Mouse (Mus musculus) left cerebral cortex, postnatal 36 days (tissue): ENCODE data around the gene Hsd17b6. TPM values are rescaled to one million over a fixed set of nuclear protein-coding genes. Genes with fewer than 3 reads are reported as not detected.

Source experiments
- DNase-seq, 2 experiments: peaks; one replicate each; pipeline ENCODE4 v3.0.0; 2021 to 2022; ENCODE audit warnings: low spot score in 2 of 2, mixed read lengths in 1 of 2
- intact Hi-C: fragments of 180-260 bp; cut with DNase I; formaldehyde crosslinking; loops from one replicate; pipeline ENCODE4 v1.15.1; 2025
- total RNA-seq, 2 experiments: library from RNA; stranded (reverse); gene quantifications; 2 replicates each; pipeline ENCODE4 v1.2.3; 2021

Hsd17b6 gene
- total RNA-seq, 2 experiments from 2014 or later: not detected

- DNase-seq: no peak
- intact Hi-C loops: no loop called here
These were observed 55.6 kb downstream of the Hsd17b6 start for GRCm38 (mm10) chr10:127951821-127952220.

DNA sequence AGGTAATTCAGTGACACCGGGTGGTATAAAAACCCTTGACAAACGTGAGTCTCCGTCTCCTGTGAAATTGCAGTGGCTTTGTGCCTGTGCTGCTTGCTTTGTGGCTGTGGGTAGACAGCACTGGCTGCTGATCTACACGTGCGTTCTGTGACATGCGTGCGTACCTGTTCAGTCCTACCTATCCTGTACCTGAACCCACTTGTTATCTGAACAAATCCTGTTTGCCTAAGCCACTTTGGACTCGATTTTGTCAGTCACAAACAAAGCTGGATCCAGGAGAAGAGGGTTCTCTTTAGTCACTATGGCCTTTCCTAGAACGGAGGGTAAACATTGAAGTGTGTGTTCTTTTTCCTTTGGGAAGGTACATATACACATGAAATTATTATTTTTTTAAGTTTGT lies 56.0 kb downstream of the Hsd17b6 start:
- intact Hi-C loops: no loop called here
- no peak for DNase-seq

DNA sequence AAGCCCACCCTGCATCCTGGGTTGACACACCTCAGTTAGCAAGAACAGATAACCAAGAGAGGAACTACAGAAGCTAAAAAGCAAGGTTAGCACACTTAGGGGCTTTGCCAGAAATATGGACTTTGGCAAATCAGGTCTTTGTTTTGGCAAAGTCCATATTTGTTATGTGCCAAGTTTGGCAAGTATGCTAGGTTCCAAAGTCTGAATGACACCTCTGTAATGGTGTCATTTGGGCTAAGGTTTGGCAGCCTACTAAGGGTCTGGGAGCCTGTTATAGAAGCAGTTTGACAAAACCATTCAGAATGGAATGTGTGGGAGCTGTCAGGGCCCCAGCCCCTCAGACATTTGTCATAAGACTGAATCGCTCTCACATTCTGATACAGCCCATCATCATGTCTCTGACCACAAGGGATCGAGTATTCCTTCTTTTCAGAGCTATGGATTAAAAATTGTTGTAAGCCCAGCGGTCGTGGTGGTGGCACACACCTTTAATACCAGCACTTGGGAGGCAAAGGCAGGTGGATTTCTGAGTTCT lies 57.7 kb downstream of the Hsd17b6 start:
- intact Hi-C loops: no loop called here
- DNase-seq: no peak

DNA sequence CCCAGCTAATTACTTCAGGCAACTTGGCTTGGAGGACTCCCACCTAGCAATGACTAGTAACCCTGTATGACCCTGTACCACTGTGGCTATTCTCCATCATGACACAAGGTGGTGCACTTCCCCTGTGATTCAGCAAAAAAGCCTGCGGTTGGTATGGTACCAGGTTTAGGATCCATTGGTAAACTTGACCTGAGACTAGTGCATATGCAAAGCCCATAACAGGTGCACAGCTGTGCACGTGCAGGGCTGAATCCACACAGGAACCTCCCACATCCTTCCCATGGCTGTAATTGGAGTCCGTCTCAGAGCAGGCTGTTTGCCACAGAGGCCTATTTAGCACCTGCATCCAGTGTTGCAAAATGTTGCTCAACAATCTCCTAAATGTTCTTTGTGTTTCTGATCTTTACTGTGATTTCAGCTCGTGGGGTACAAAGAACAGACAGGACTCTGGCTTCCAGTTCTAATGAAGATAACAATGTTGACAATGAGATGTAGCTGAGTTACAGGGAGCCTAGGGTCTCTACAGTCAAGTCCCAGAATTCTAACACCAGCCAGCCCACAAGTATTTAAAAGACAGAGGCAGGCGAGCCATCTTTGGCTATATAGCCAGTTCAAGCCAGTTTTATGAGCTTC lies 61.9 kb downstream of the Hsd17b6 start:
- DNase-seq: peak; percentile 23

More for the DNA sequence above, 61.9 kb downstream of the Hsd17b6 start:
- intact Hi-C loops: loop anchor here (2.0 kb wide), 1 partner anchor 63 kb away; no protein-coding TSS in a partner anchor

Other genes starting within 250 kb of the Hsd17b6 start
- under 1 TPM; 0.15 to 0.36 TPM for gene Rdh1, start 247.9 kb downstream of the Hsd17b6 start, total RNA-seq
- gene Rdh16f1, start 247.8 kb downstream of the Hsd17b6 start, total RNA-seq: under 1 TPM; 0.57 to 0.66 TPM
- gene Rdh9, start 231.2 kb downstream of the Hsd17b6 start, total RNA-seq: not detected
- under 1 TPM; 0.16 to 0.20 TPM for gene Rdh16, start 206.5 kb downstream of the Hsd17b6 start, total RNA-seq
- gene Rdh19, start 157.7 kb downstream of the Hsd17b6 start, total RNA-seq: not detected
- gene Rdh16f2, start 141.1 kb downstream of the Hsd17b6 start, total RNA-seq: not detected
- not detected for gene Rdh7, start 118.8 kb downstream of the Hsd17b6 start, total RNA-seq
- not detected for gene Sdr9c7, start 109.1 kb downstream of the Hsd17b6 start, total RNA-seq
- 1 to 10 TPM; 6.7 to 7.2 TPM for gene Prim1, start 7.6 kb upstream of the Hsd17b6 start, total RNA-seq
- gene Naca, start 28.0 kb upstream of the Hsd17b6 start, total RNA-seq: 100 to 1,000 TPM; 292 to 297 TPM
- gene Ptges3, start 51.3 kb upstream of the Hsd17b6 start, total RNA-seq: 100 to 1,000 TPM; 120 to 131 TPM
- gene Atp5b, start 75.7 kb upstream of the Hsd17b6 start, total RNA-seq: 1,000 to 10,000 TPM; 1,550 to 1,901 TPM
- gene Baz2a, start 84.0 kb upstream of the Hsd17b6 start, total RNA-seq: 10 to 100 TPM; 31.6 to 44.5 TPM
- 10 to 100 TPM; 12.1 to 15.6 TPM for gene Rbms2, start 172.7 kb upstream of the Hsd17b6 start, total RNA-seq
- 10 to 100 TPM; 31.3 to 33.2 TPM for gene Gls2, start 186.8 kb upstream of the Hsd17b6 start, total RNA-seq
- gene Spryd4, start 204.2 kb upstream of the Hsd17b6 start, total RNA-seq: 10 to 100 TPM in 1 of 2 experiments, 1 to 10 TPM in 1; 9.2 to 10.2 TPM
- gene Mip, start 218.2 kb upstream of the Hsd17b6 start, total RNA-seq: not detected
- gene Timeless, start 224.5 kb upstream of the Hsd17b6 start, total RNA-seq: 1 to 10 TPM; 5.6 to 5.9 TPM
- gene Apon, start 246.5 kb upstream of the Hsd17b6 start, total RNA-seq: not detected